Mouse (Mus musculus): ENCODE results near the gene Cpt1c. TPM values are rescaled to one million over a fixed set of nuclear protein-coding genes. Genes with fewer than 3 reads are reported as not detected.
A peak's percentile ranks its signal among the peaks of the same experiment; 100 is the strongest.

The Cpt1c gene
- total and polyA plus RNA-seq, 3 experiments = 1.5 to 9.7 (median 2.1) TPM

GRCm38 (mm10) chr7:44958208-44958607 lies 16.4 kb downstream of the Cpt1c start:
- no peaks in the 10 kb centered on the region; the same call in 1 of the 2 replicates for H3K4me1 ChIP-seq (ENCODE audit: control insufficient read depth, insufficient read depth, low read length)
- H3K27ac ChIP-seq = no peak overlapping the region
- peak in 1 of 2 experiments; percentile 52 for DNase-seq
- TF ChIP-seq CTCF (IDR thresholded peaks at IDR 0.05) (peak; percentile 83), POLR2A (IDR thresholded peaks at IDR 0.05; ENCODE audit: insufficient read depth, low read depth, low read length) (no peak), EP300 (IDR thresholded peaks at IDR 0.05; ENCODE audit: insufficient read depth, low read depth, low read length) (no peak)
- 45% methylated on average over 7 of the region's 7 CpGs for WGBS
- intact Hi-C loops (cut with DNase I) = loop anchor here (5.0 kb wide), 2 partner anchors 36 to 231 kb away; no protein-coding TSS in a partner anchor
- H3K79me2 ChIP-seq (replicated peaks; ENCODE audit: control insufficient read depth, insufficient read depth, low read length) = no peaks in the 10 kb centered on the region
- H3K36me3 ChIP-seq (ENCODE audit: control insufficient read depth, insufficient read depth, low read length) = no peaks in the 10 kb centered on the region
- H3K27me3 ChIP-seq (ENCODE audit: control insufficient read depth, insufficient read depth, low read length) = no peaks in the 10 kb centered on the region
- no peak overlapping the region for H3K4me3 ChIP-seq
- no peak overlapping the region for H3K9ac ChIP-seq (ENCODE audit: low read depth, low read length)

DNA sequence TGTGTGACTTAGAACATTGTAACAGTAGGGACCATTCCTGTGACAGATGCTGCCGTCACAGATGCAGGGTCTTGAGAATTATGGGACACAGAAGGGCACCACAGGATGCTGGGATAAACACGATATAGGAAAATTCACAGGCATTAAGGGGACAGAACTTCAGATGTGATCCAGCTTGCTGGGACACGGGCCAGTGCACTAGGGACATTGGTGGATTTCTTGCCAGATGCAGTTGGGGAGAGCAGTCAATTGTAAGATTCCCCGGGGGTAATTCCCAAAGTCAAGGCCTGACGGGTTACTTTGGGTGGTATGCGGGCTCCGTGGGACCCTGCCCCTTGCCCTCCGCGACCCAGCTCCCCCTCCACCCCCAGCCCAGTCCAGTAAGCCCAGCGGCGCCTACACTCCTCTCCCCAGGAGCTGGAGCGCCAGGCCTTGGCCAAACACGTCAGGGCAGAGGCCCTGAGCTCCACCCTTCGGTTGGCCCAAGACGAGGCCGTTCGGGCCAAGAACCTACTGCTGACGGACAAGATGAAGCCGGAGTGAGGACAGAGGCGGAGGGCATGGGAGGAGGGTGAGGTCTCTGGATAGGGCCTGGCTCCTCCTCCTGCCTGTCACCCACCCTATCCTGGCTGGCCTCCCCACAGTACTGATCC lies 17.3 kb downstream of the Cpt1c start:
- H3K4me3 ChIP-seq = no peak overlapping the region
- H3K27me3 ChIP-seq (ENCODE audit: control insufficient read depth, insufficient read depth, low read length) = no peaks in the 10 kb centered on the region
- DNase-seq = peak; percentile 71 to 80
- peaks cover 1% of the 10 kb centered on the region for H3K4me1 ChIP-seq (ENCODE audit: control insufficient read depth, insufficient read depth, low read length)
- no peak for TF ChIP-seq CTCF (IDR thresholded peaks at IDR 0.05)
- no peak for TF ChIP-seq EP300 (IDR thresholded peaks at IDR 0.05; ENCODE audit: insufficient read depth, low read depth, low read length)
- no peak for TF ChIP-seq POLR2A (IDR thresholded peaks at IDR 0.05; ENCODE audit: insufficient read depth, low read depth, low read length)
- 63% methylated on average over 20 of the region's 20 CpGs for whole genome bisulfite sequencing
- no peaks in the 10 kb centered on the region for H3K36me3 ChIP-seq (ENCODE audit: control insufficient read depth, insufficient read depth, low read length)
- no peak overlapping the region for H3K9ac ChIP-seq (ENCODE audit: low read depth, low read length)
- intact Hi-C loops (cut with DNase I) = loop anchor here (5.0 kb wide), 2 partner anchors 35 to 230 kb away; no protein-coding TSS in a partner anchor
- no peaks in the 10 kb centered on the region for H3K79me2 ChIP-seq (replicated peaks; ENCODE audit: control insufficient read depth, insufficient read depth, low read length)
- H3K27ac ChIP-seq = peak overlapping the region; percentile 36; the same call in 1 of the 2 replicates

GRCm38 (mm10) chr7:44956266-44956665 lies 18.4 kb downstream of the Cpt1c start:
- no peak for DNase-seq
- TF ChIP-seq POLR2A (IDR thresholded peaks at IDR 0.05; ENCODE audit: insufficient read depth, low read depth, low read length) (no peak), CTCF (IDR thresholded peaks at IDR 0.05) (no peak), EP300 (IDR thresholded peaks at IDR 0.05; ENCODE audit: insufficient read depth, low read depth, low read length) (no peak)
- intact Hi-C loops (cut with DNase I) = loop anchor here (5.0 kb wide), 2 partner anchors 34 to 229 kb away; no protein-coding TSS in a partner anchor

DNA sequence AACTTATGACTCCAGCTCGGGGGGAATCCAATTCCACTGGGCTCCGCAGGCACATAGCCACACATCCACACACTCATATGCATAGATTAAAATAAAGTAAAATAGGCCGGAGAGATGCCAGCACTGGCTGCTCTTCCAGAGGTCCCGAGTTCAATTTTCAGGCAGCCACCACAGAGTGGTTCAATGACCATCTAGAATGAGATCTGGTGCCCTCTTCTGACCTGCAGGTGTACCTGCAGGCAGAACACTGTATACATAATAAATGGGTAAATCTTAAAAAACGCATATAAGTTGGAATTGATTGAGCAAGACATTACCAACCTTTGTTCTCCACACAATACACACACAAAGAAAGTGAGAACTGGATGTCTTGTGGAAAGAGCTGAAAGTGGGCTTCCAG lies 19.0 kb downstream of the Cpt1c start:
- no peak overlapping the region for H3K9ac ChIP-seq (ENCODE audit: low read depth, low read length)

More at GRCm38 (mm10) chr7:44956266-44956665, 18.4 kb downstream of the Cpt1c start:
- H3K4me1 ChIP-seq (ENCODE audit: control insufficient read depth, insufficient read depth, low read length) = peaks cover 1% of the 10 kb centered on the region
- H3K9ac ChIP-seq (ENCODE audit: low read depth, low read length) = no peak overlapping the region
- 73% methylated on average over 6 of the region's 6 CpGs for WGBS
- H3K27ac ChIP-seq = no peak overlapping the region
- no peaks in the 10 kb centered on the region for H3K79me2 ChIP-seq (replicated peaks; ENCODE audit: control insufficient read depth, insufficient read depth, low read length)
- no peaks in the 10 kb centered on the region for H3K36me3 ChIP-seq (ENCODE audit: control insufficient read depth, insufficient read depth, low read length)
- no peaks in the 10 kb centered on the region for H3K27me3 ChIP-seq (ENCODE audit: control insufficient read depth, insufficient read depth, low read length)
- H3K4me3 ChIP-seq = no peak overlapping the region

GRCm38 (mm10) chr7:44954091-44954885 lies 20.4 kb downstream of the Cpt1c start:
- no peak for TF ChIP-seq CTCF (IDR thresholded peaks at IDR 0.05)
- no peak for TF ChIP-seq POLR2A (IDR thresholded peaks at IDR 0.05; ENCODE audit: insufficient read depth, low read depth, low read length)
- TF ChIP-seq EP300 (IDR thresholded peaks at IDR 0.05; ENCODE audit: insufficient read depth, low read depth, low read length) = no peak
- DNase-seq = no peak
- H3K9ac ChIP-seq (ENCODE audit: low read depth, low read length) = no peak overlapping the region
- no peak overlapping the region for H3K4me3 ChIP-seq
- 75% methylated on average over 12 of the region's 12 CpGs for WGBS
- H3K36me3 ChIP-seq (ENCODE audit: control insufficient read depth, insufficient read depth, low read length) = no peaks in the 10 kb centered on the region
- no peak overlapping the region for H3K27ac ChIP-seq
- intact Hi-C loops (cut with DNase I) = no loop called here
- no peaks in the 10 kb centered on the region for H3K27me3 ChIP-seq (ENCODE audit: control insufficient read depth, insufficient read depth, low read length)
- no peaks in the 10 kb centered on the region for H3K79me2 ChIP-seq (replicated peaks; ENCODE audit: control insufficient read depth, insufficient read depth, low read length)
- peaks cover 1% of the 10 kb centered on the region for H3K4me1 ChIP-seq (ENCODE audit: control insufficient read depth, insufficient read depth, low read length)

More for the DNA sequence above, 19.0 kb downstream of the Cpt1c start:
- Histone ChIP-seq H3K4me1 (ENCODE audit: control insufficient read depth, insufficient read depth, low read length) (peaks cover 1% of the 10 kb centered on the region), H3K36me3 (ENCODE audit: control insufficient read depth, insufficient read depth, low read length) (no peaks in the 10 kb centered on the region), H3K27me3 (ENCODE audit: control insufficient read depth, insufficient read depth, low read length) (no peaks in the 10 kb centered on the region), H3K79me2 (replicated peaks; ENCODE audit: control insufficient read depth, insufficient read depth, low read length) (no peaks in the 10 kb centered on the region), H3K27ac (no peak overlapping the region), H3K4me3 (no peak overlapping the region)
- intact Hi-C loops (cut with DNase I) = loop anchor here (5.0 kb wide), 2 partner anchors 33 to 228 kb away; no protein-coding TSS in a partner anchor
- no peak for DNase-seq
- TF ChIP-seq CTCF (IDR thresholded peaks at IDR 0.05) (peak; percentile 89), POLR2A (IDR thresholded peaks at IDR 0.05; ENCODE audit: insufficient read depth, low read depth, low read length) (no peak)
- WGBS = 42% methylated on average over 5 of the region's 5 CpGs

All from heart, adult 2 months (tissue).